Mouse (Mus musculus) CH12.LX (cell line): ENCODE measurements around the gene Ccdc110.

ENCODE experiments used
- CTCF ChIP-seq, 2 experiments: IDR thresholded peaks in 1 of 2; conservative IDR thresholded peaks in 1 of 2; 2 replicates each; pipeline ENCODE4 v1.5.1; 2011 to 2012; ENCODE audit warnings: low read depth in 2 of 2, low read length in 2 of 2, improper control_type of control experiment in 1 of 2, inconsistent platforms in 1 of 2, mild to moderate bottlenecking in 1 of 2, moderate library complexity in 1 of 2
- E2F4 ChIP-seq: IDR thresholded peaks from 2 replicates; pipeline ENCODE4 v1.6.1; 2011; ENCODE audit warnings: low read depth, low read length, improper control_type of control experiment; ENCODE audit not compliant: insufficient replicate concordance
- EP300 ChIP-seq: IDR thresholded peaks from 2 replicates; pipeline ENCODE4 v1.6.1; 2011; ENCODE audit warnings: low read length, improper control_type of control experiment
- MXI1 ChIP-seq: IDR thresholded peaks from 2 replicates; pipeline ENCODE4 v1.6.1; 2011; ENCODE audit warnings: mild to moderate bottlenecking, low read depth, low read length, improper control_type of control experiment
- MYC ChIP-seq: IDR thresholded peaks from 2 replicates; pipeline ENCODE4 v1.6.1; 2011; ENCODE audit warnings: low read depth, mild to moderate bottlenecking, improper control_type of control experiment, low read length
- NELFE ChIP-seq: IDR thresholded peaks from 2 replicates; pipeline ENCODE4 v1.6.1; 2011; ENCODE audit warnings: low read depth, low read length, improper control_type of control experiment
- NRF1 ChIP-seq: IDR thresholded peaks from 2 replicates; pipeline ENCODE4 v1.6.1; 2014; ENCODE audit warnings: low read depth, mild to moderate bottlenecking, inconsistent platforms, low read length, improper control_type of control experiment, moderate library complexity
- POLR2A ChIP-seq: IDR thresholded peaks from 2 replicates; pipeline ENCODE4 v1.6.1; 2011; ENCODE audit warnings: low read depth, mild to moderate bottlenecking, improper control_type of control experiment, low read length
- SMC3 ChIP-seq: IDR thresholded peaks from 2 replicates; pipeline ENCODE4 v1.6.1; 2011; ENCODE audit warnings: low read depth, low read length, improper control_type of control experiment
- TCF12 ChIP-seq: IDR thresholded peaks from 2 replicates; pipeline ENCODE4 v1.6.1; 2014; ENCODE audit warnings: low read depth, mild to moderate bottlenecking, inconsistent platforms, low read length, improper control_type of control experiment
- UBTF ChIP-seq: IDR thresholded peaks from 2 replicates; pipeline ENCODE4 v1.6.1; 2012; ENCODE audit warnings: low read depth, mild to moderate bottlenecking, inconsistent platforms, low read length, improper control_type of control experiment, moderate library complexity

- TF ChIP-seq UBTF = no peak
- TF ChIP-seq NRF1 = no peak
- no peak for TF ChIP-seq CTCF (conservative IDR thresholded peaks at IDR 0.05 in 1 of 2, IDR thresholded peaks at IDR 0.05 in 1 of 2; ENCODE audit: low read depth in 2 of 2, low read length in 2 of 2)
- TF ChIP-seq NELFE = no peak
- no peak for TF ChIP-seq MYC
- TF ChIP-seq POLR2A = no peak
- no peak for TF ChIP-seq E2F4
- TF ChIP-seq TCF12 = no peak
- TF ChIP-seq EP300 = no peak
- no peak for TF ChIP-seq MXI1
- TF ChIP-seq SMC3 = no peak
These were observed 49.2 kb upstream of the Ccdc110 start, which contains the start of gene Pdlim3 for GRCm38 (mm10) chr8:45885202-45885685.
